ENCODE assay signal across 8 mouse cellular contexts in the genomic region with DNA sequence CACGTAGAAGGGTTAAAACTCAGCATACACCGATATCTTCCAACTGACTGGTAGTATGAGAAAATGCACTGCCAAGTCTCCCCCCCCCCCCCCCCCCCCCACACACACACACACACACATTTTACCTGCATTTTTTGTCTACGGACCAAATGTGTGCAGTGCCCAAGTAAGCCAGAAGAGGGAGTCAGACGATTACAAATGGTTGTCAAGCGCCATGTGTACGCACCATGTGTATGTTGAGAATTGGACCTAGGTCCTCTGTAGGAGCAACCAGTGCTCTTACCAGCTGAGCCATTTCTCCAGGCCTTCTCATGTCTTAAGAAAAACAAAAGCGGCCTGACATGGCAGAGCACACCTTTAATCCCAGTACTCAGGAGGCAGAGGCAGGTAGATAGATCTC. TPM values are rescaled to one million over a fixed set of nuclear protein-coding genes. Genes with fewer than 3 reads are reported as not detected.
DNase-seq lines count a peak whose midpoint lies in the region; ATAC-seq and TF ChIP-seq lines count a peak whose summit lies in the region.

No protein-coding gene starts in this region.

- ATAC-seq in limb, embryonic 11.5 days (ENCODE audit: insufficient number of reproducible peaks, low FRiP score, low TSS enrichment, low read depth), result no peak

- H3K9me3 ChIP-seq in limb, embryonic 11.5 days (ENCODE audit: control insufficient read depth, low read length), result no peaks in the 10 kb centered on the region

- no peak overlapping the region for H3K9ac ChIP-seq in heart, adult 2 months (ENCODE audit: low read depth, low read length)
- H3K9ac ChIP-seq in limb, embryonic 11.5 days (ENCODE audit: low read length), result no peak overlapping the region

- 51% methylated on average over 7 of the region's 7 CpGs for WGBS in heart, adult 2 months
- WGBS in thymus, adult 2 months, result 70% methylated on average over 7 of the region's 7 CpGs
- WGBS in limb, embryonic 11.5 days, result 74% methylated on average over 7 of the region's 7 CpGs

- TF ChIP-seq EP300 in heart, adult 2 months (IDR thresholded peaks at IDR 0.05; ENCODE audit: insufficient read depth, low read depth, low read length), result no peak

- TF ChIP-seq POLR2A in heart, adult 2 months (IDR thresholded peaks at IDR 0.05; ENCODE audit: insufficient read depth, low read depth, low read length), result no peak
- no peak for TF ChIP-seq POLR2A in thymus, adult 2 months (IDR thresholded peaks at IDR 0.05; ENCODE audit: control insufficient read depth, extremely low read depth, insufficient read depth, low read length, poor library complexity)

- no peak overlapping the region for H3K27ac ChIP-seq in heart, adult 2 months
- H3K27ac ChIP-seq in thymus, adult 2 months (ENCODE audit: control insufficient read depth, insufficient read depth, low read length), result no peak overlapping the region
- H3K27ac ChIP-seq in limb, embryonic 11.5 days (replicated peaks; ENCODE audit: low read depth, low read length), result no peak overlapping the region

- H3K79me2 ChIP-seq in heart, adult 2 months (replicated peaks; ENCODE audit: control insufficient read depth, insufficient read depth, low read length), result no peaks in the 10 kb centered on the region

- peak in 1 of 2 experiments; percentile 18 for DNase-seq in heart, adult 2 months
- no peak for DNase-seq in heart, adult 11 months
- DNase-seq in thymus, adult 2 months, result peak; percentile 27
- DNase-seq in thymus, adult 18-20 months, result no peak
- DNase-seq in embryo, embryonic 11.5 days (ENCODE audit: low read depth, low spot score), result peak; percentile 55
- DNase-seq in limb, embryonic 11.5 days (ENCODE audit: low spot score), result peak; percentile 74
- DNase-seq in right cerebral cortex, postnatal 10 days (ENCODE audit: low spot score in 2 of 2), result peak; percentile 63 to 64
- no peak for DNase-seq in adipocyte (ENCODE audit: low spot score)

- H3K4me2 ChIP-seq in limb, embryonic 11.5 days (ENCODE audit: low read depth, severe bottlenecking), result no peak overlapping the region

- intact Hi-C loops in heart, adult 2 months (cut with DNase I), result loop anchor here (5.0 kb wide), 1 partner anchor 34 kb away; the partner anchor contains the start of gene Podxl

- H3K4me3 ChIP-seq in heart, adult 2 months, result no peak overlapping the region
- no peak overlapping the region for H3K4me3 ChIP-seq in thymus, adult 2 months (ENCODE audit: control insufficient read depth, insufficient read depth, low read length)
- H3K4me3 ChIP-seq in limb, embryonic 11.5 days (ENCODE audit: low read depth, low read length), result no peak overlapping the region

- peaks cover 13% of the 10 kb centered on the region; the same call in 1 of the 2 replicates for H3K36me3 ChIP-seq in heart, adult 2 months (ENCODE audit: control insufficient read depth, insufficient read depth, low read length)
- H3K36me3 ChIP-seq in thymus, adult 2 months (ENCODE audit: control insufficient read depth, insufficient read depth, low read length), result no peaks in the 10 kb centered on the region
- H3K36me3 ChIP-seq in limb, embryonic 11.5 days (ENCODE audit: control insufficient read depth, insufficient read depth, low read length), result 0 out of 2 replicates have a peak, but pooled peaks cover 2% of the 10 kb centered on the region

- H3K4me1 ChIP-seq in heart, adult 2 months (ENCODE audit: control insufficient read depth, insufficient read depth, low read length), result peaks cover 11% of the 10 kb centered on the region
- H3K4me1 ChIP-seq in thymus, adult 2 months (replicated peaks; ENCODE audit: control insufficient read depth, insufficient read depth, low read length), result no peaks in the 10 kb centered on the region
- H3K4me1 ChIP-seq in limb, embryonic 11.5 days (ENCODE audit: control insufficient read depth, insufficient read depth, low read length), result 0 out of 2 replicates have a peak, but pooled peaks cover under 1% of the 10 kb centered on the region

- H3K27me3 ChIP-seq in heart, adult 2 months (ENCODE audit: control insufficient read depth, insufficient read depth, low read length), result no peaks in the 10 kb centered on the region
- no peaks in the 10 kb centered on the region for H3K27me3 ChIP-seq in thymus, adult 2 months (ENCODE audit: control insufficient read depth, insufficient read depth, low read length)
- H3K27me3 ChIP-seq in limb, embryonic 11.5 days (ENCODE audit: control insufficient read depth, insufficient read depth, low read length), result no peaks in the 10 kb centered on the region

- peak; percentile 63 for TF ChIP-seq CTCF in heart, adult 2 months (IDR thresholded peaks at IDR 0.05)
- no peak for TF ChIP-seq CTCF in thymus, adult 2 months (IDR thresholded peaks at IDR 0.05; ENCODE audit: borderline replicate concordance, control insufficient read depth, extremely low read depth, insufficient read depth, low read length, poor library complexity)

RNA-seq across cellular contexts. Expression of gene Podxl, which starts 35.9 kb away (rescaled TPM):
- total RNA-seq in heart, adult 2 months (2021), result 10 to 100 TPM; 71.6 to 90.9 TPM
- 53.8 and 99.2 TPM in 2 replicates for polyA plus RNA-seq in heart, adult 2 months (2012; rRNA removed)
- polyA plus RNA-seq in thymus, adult 2 months (2012; rRNA removed), result 6.3 and 6.6 TPM in 2 replicates
- polyA plus RNA-seq in limb, embryonic 11.5 days (2014; fragmentation: Nextera tagmentation; extraction: Ambion mirVana), result 6.1 and 7.4 TPM in 2 replicates

Comparison
In these comparisons a context has a peak if more than half of its experiments do, and no peak if none do; other contexts are left out.
1. DNase-seq: peak in thymus, adult 2 months (single experiment), embryo, embryonic 11.5 days (single experiment), limb, embryonic 11.5 days (single experiment) and right cerebral cortex, postnatal 10 days (2 of 2); none in heart, adult 11 months (single experiment), thymus, adult 18-20 months (0 of 2) and adipocyte (single experiment).